Mouse (Mus musculus) liver, embryonic 14.5 days (tissue): ENCODE data around the gene Vmn2r84.
"Not testable (repeated sequence)": the region's sequence is repeated elsewhere in the genome, so short reads cannot be mapped to it uniquely, and the experiment has no call there.

ENCODE experiments used
- CTCF ChIP-seq: IDR thresholded peaks from 2 replicates; pipeline ENCODE4 v1.5.1; 2016; ENCODE audit warnings: antibody characterized with exemption, low read depth, control low read depth
- EP300 ChIP-seq: IDR thresholded peaks from 2 replicates; pipeline ENCODE4 v1.6.1; 2016; ENCODE audit warnings: antibody characterized with exemption, low read depth

DNA sequence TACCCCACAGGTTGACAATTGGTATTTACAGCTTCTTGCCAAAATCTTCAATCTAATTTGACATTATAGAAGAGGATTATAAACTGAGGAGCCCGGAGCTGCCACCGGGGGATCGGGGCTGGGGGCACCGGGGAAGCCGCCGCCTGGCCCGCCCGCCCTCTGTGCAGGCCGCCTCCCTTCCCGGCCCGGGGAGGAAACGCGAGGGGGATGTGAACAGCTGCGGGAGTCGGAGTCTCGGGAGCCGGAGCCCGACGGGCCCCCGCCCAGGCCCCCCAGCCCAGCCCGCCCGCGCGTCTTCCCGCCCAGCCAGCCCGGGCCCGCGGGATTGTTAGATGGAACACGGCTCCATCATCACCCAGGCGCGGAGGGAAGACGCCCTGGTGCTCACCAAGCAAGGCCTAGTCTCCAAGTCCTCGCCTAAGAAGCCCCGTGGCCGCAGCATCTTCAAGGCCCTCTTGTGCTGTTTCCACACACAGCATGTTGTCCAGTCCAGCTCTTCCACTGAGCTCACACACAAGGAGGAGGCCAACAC is 18.1 kb upstream of the Vmn2r84 start:
- not testable (repeated sequence) for TF ChIP-seq CTCF, EP300
